Mouse (Mus musculus): ENCODE results near the gene Ptpn11. TPM values are rescaled to one million over a fixed set of nuclear protein-coding genes. Genes with fewer than 3 reads are reported as not detected.
"Not testable (repeated sequence)": the region's sequence is repeated elsewhere in the genome, so short reads cannot be mapped to it uniquely, and the experiment has no call there.

Gene Ptpn11
- polyA plus RNA-seq, 1 experiment: 89.0 TPM

GRCm38 (mm10) chr5:121226845-121227244 lies 35.6 kb upstream of the Ptpn11 start:
- Histone ChIP-seq H3K27me3 (ENCODE audit: control insufficient read depth, insufficient read depth, low read length) (no peaks in the 10 kb centered on the region), H3K27ac (ENCODE audit: insufficient read depth, low read length) (no peak overlapping the region), H3K4me3 (replicated peaks; ENCODE audit: insufficient read depth, low read depth, low read length) (no peak overlapping the region), H3K4me1 (ENCODE audit: control insufficient read depth, insufficient read depth, low read length) (peaks cover 19% of the 10 kb centered on the region)
- WGBS: 80% methylated on average over 4 of the region's 4 CpGs
- DNase-seq: no peak
- TF ChIP-seq POLR2A (IDR thresholded peaks at IDR 0.05; ENCODE audit: borderline replicate concordance, insufficient read depth, low read length) (no peak), CTCF (IDR thresholded peaks at IDR 0.05; ENCODE audit: borderline replicate concordance, insufficient read depth, low read depth, low read length) (no peak)

DNA sequence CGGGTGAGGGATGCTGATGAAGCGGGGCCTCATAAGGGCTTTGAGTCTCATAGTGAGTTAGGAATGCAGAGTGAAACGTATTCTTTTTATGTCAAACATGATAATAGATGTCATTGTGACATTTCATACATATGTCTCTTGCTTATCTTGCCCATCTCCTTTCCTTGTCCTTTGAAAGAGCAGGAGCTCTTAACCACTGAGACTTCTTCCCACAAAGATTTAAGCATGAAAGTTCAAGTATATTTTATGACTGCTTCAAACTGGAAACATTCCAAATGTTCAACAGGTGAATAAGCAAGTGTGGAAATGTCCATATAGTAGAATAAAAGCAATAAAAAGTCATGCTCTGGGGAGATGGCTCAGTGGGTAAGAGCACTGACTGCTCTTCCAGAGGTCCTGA lies 35.2 kb upstream of the Ptpn11 start:
- no peak for DNase-seq
- TF ChIP-seq POLR2A (IDR thresholded peaks at IDR 0.05; ENCODE audit: borderline replicate concordance, insufficient read depth, low read length) (no peak), CTCF (IDR thresholded peaks at IDR 0.05; ENCODE audit: borderline replicate concordance, insufficient read depth, low read depth, low read length) (no peak)
- Histone ChIP-seq H3K27me3 (ENCODE audit: control insufficient read depth, insufficient read depth, low read length) (no peaks in the 10 kb centered on the region), H3K4me1 (ENCODE audit: control insufficient read depth, insufficient read depth, low read length) (peaks cover 19% of the 10 kb centered on the region), H3K27ac (ENCODE audit: insufficient read depth, low read length) (no peak overlapping the region), H3K4me3 (replicated peaks; ENCODE audit: insufficient read depth, low read depth, low read length) (no peak overlapping the region)
- WGBS: 53% methylated on average over 3 of the region's 3 CpGs

DNA sequence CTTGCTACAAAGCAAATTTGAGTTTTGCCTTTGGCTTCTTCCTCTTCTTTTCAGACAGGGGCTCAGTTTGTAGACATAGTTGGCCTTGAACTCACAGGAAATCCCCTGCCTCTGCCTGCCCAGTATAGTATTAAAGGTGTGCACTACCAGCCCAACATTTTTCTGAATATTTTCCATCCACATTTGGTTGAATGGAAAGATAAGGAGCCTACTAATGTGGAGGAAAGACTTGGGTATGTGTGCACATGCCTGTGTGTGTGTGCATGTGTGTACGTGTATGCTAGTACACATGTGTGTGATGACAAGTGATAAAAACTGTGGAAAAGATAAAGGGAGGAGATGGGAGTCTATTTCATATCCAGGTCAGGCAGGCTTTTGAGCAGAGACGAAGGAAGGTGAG lies 34.7 kb upstream of the Ptpn11 start:
- H3K27me3 ChIP-seq (ENCODE audit: control insufficient read depth, insufficient read depth, low read length): no peaks in the 10 kb centered on the region
- 44% methylated on average over 2 of the region's 2 CpGs for WGBS
- H3K4me3 ChIP-seq (replicated peaks; ENCODE audit: insufficient read depth, low read depth, low read length): no peak overlapping the region
- no peak for TF ChIP-seq POLR2A (IDR thresholded peaks at IDR 0.05; ENCODE audit: borderline replicate concordance, insufficient read depth, low read length)
- no peak for DNase-seq
- peaks cover 18% of the 10 kb centered on the region for H3K4me1 ChIP-seq (ENCODE audit: control insufficient read depth, insufficient read depth, low read length)
- no peak overlapping the region for H3K27ac ChIP-seq (ENCODE audit: insufficient read depth, low read length)

- no peak for DNase-seq
- WGBS: 51% methylated on average over 3 of the region's 3 CpGs
Measured at GRCm38 (mm10) chr5:121224856-121225255, 33.7 kb upstream of the Ptpn11 start.

GRCm38 (mm10) chr5:121224020-121224419 lies 32.8 kb upstream of the Ptpn11 start:
- not testable (repeated sequence) for H3K4me1 ChIP-seq (ENCODE audit: control insufficient read depth, insufficient read depth, low read length); H3K27ac ChIP-seq (ENCODE audit: insufficient read depth, low read length); DNase-seq; H3K4me3 ChIP-seq (replicated peaks; ENCODE audit: insufficient read depth, low read depth, low read length); H3K27me3 ChIP-seq (ENCODE audit: control insufficient read depth, insufficient read depth, low read length)
- WGBS: 72% methylated on average over 4 of the region's 4 CpGs

More at GRCm38 (mm10) chr5:121224856-121225255, 33.7 kb upstream of the Ptpn11 start:
- Histone ChIP-seq H3K27me3 (ENCODE audit: control insufficient read depth, insufficient read depth, low read length) (no peaks in the 10 kb centered on the region), H3K4me3 (replicated peaks; ENCODE audit: insufficient read depth, low read depth, low read length) (no peak overlapping the region), H3K27ac (ENCODE audit: insufficient read depth, low read length) (no peak overlapping the region), H3K4me1 (ENCODE audit: control insufficient read depth, insufficient read depth, low read length) (peaks cover 9% of the 10 kb centered on the region)
- TF ChIP-seq POLR2A (IDR thresholded peaks at IDR 0.05; ENCODE audit: borderline replicate concordance, insufficient read depth, low read length) (no peak), CTCF (IDR thresholded peaks at IDR 0.05; ENCODE audit: borderline replicate concordance, insufficient read depth, low read depth, low read length) (no peak)

GRCm38 (mm10) chr5:121221328-121221850 lies 30.2 kb upstream of the Ptpn11 start:
- TF ChIP-seq POLR2A (IDR thresholded peaks at IDR 0.05; ENCODE audit: borderline replicate concordance, insufficient read depth, low read length): no peak
- no peak for TF ChIP-seq CTCF (IDR thresholded peaks at IDR 0.05; ENCODE audit: borderline replicate concordance, insufficient read depth, low read depth, low read length)
- Histone ChIP-seq H3K27me3 (ENCODE audit: control insufficient read depth, insufficient read depth, low read length) (no peaks in the 10 kb centered on the region), H3K4me3 (replicated peaks; ENCODE audit: insufficient read depth, low read depth, low read length) (peak overlapping the region; percentile 98), H3K4me1 (ENCODE audit: control insufficient read depth, insufficient read depth, low read length) (peaks cover 2% of the 10 kb centered on the region), H3K27ac (ENCODE audit: insufficient read depth, low read length) (peak overlapping the region; percentile 67)
- DNase-seq: peak; percentile 37 to 39
- WGBS: 2% methylated on average over 23 of the region's 23 CpGs

DNA sequence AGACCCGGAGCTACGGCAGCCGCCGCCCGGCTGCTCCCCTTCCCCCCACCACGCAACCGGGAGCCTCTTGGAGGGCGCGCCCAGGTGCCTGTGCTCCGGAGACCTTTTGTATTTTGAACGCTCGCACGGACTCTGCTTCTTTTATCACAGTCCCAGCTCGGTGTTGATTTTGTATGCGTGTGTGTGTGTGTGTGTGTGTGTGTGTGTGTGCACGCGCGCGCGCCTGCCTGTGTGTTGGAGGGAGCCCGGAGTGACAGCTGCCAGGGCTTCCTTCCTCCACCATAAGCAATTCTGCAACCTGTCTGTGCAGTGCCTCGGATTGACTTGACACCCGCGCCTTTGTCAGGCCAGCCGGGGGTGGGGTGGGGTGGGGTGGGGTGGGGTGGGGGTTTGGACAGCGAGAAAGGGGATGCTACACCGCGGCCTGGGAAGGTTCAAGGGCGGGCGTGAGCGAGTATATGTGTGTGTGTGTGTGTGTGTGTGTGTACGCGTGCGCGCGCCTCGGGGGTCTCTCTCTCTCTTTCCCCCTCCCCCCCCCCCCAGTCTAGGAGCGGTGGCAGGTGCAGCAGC lies 29.6 kb upstream of the Ptpn11 start:
- under 1% methylated on average over 37 of the region's 38 CpGs for WGBS
- peaks cover 2% of the 10 kb centered on the region for H3K4me1 ChIP-seq (ENCODE audit: control insufficient read depth, insufficient read depth, low read length)

GRCm38 (mm10) chr5:121219980-121220731 lies 29.0 kb upstream of the Ptpn11 start, which contains the start of gene Hectd4:
Hectd4 (plus strand) TSS chr5:121220219.
- Histone ChIP-seq H3K27me3 (ENCODE audit: control insufficient read depth, insufficient read depth, low read length) (no peaks in the 10 kb centered on the region), H3K4me3 (replicated peaks; ENCODE audit: insufficient read depth, low read depth, low read length) (peak within 1 kb of the TSS; percentile 98), H3K4me1 (ENCODE audit: control insufficient read depth, insufficient read depth, low read length) (peaks cover 2% of the 10 kb centered on the region; the same call in 1 of the 2 replicates), H3K27ac (ENCODE audit: insufficient read depth, low read length) (peak within 1 kb of the TSS; percentile 97)
- under 1% methylated on average over 83 of the region's 90 CpGs for WGBS
- TF ChIP-seq POLR2A (IDR thresholded peaks at IDR 0.05; ENCODE audit: borderline replicate concordance, insufficient read depth, low read length) (peak; percentile 65), CTCF (IDR thresholded peaks at IDR 0.05; ENCODE audit: borderline replicate concordance, insufficient read depth, low read depth, low read length) (no peak)
- peak; percentile 93 to 97 for DNase-seq

More for the DNA sequence above, 29.6 kb upstream of the Ptpn11 start:
- H3K4me3 ChIP-seq (replicated peaks; ENCODE audit: insufficient read depth, low read depth, low read length): peak overlapping the region; percentile 98
- peak; percentile 68 to 70 for DNase-seq
- no peak for TF ChIP-seq CTCF (IDR thresholded peaks at IDR 0.05; ENCODE audit: borderline replicate concordance, insufficient read depth, low read depth, low read length)
- no peak for TF ChIP-seq POLR2A (IDR thresholded peaks at IDR 0.05; ENCODE audit: borderline replicate concordance, insufficient read depth, low read length)
- peak overlapping the region; percentile 97 for H3K27ac ChIP-seq (ENCODE audit: insufficient read depth, low read length)
- H3K27me3 ChIP-seq (ENCODE audit: control insufficient read depth, insufficient read depth, low read length): no peaks in the 10 kb centered on the region
